Mouse (Mus musculus) MEL (cell line): Measurements from ENCODE around the gene Uvssa.

Source experiments
- MAFK ChIP-seq: IDR thresholded peaks from 2 replicates; pipeline ENCODE4 v1.6.1; 2011; ENCODE audit warnings: low read depth, mild to moderate bottlenecking, low read length, improper control_type of control experiment, borderline replicate concordance
- NRF1 ChIP-seq: IDR thresholded peaks from 2 replicates; pipeline ENCODE4 v1.6.1; 2014; ENCODE audit warnings: low read depth, mild to moderate bottlenecking, inconsistent platforms, low read length, improper control_type of control experiment, moderate library complexity; ENCODE audit not compliant: poor library complexity, insufficient read depth, severe bottlenecking
- TCF12 ChIP-seq: IDR thresholded peaks from 2 replicates; pipeline ENCODE4 v1.6.1; 2014; ENCODE audit warnings: low read depth, mild to moderate bottlenecking, inconsistent platforms, low read length, improper control_type of control experiment, moderate library complexity

- TF ChIP-seq NRF1 = no peak
- no peak for TF ChIP-seq TCF12
- TF ChIP-seq MAFK = no peak
Measured at GRCm38 (mm10) chr5:33337206-33337605, 41.1 kb upstream of the Uvssa start.
